Mouse (Mus musculus) urinary bladder, postnatal 25 days (tissue): ENCODE data around the gene Irx4.

Source experiments
- DNase-seq: peaks from one replicate; pipeline ENCODE4 v3.0.0; 2022; ENCODE audit warnings: low spot score

Gene Irx4

DNA sequence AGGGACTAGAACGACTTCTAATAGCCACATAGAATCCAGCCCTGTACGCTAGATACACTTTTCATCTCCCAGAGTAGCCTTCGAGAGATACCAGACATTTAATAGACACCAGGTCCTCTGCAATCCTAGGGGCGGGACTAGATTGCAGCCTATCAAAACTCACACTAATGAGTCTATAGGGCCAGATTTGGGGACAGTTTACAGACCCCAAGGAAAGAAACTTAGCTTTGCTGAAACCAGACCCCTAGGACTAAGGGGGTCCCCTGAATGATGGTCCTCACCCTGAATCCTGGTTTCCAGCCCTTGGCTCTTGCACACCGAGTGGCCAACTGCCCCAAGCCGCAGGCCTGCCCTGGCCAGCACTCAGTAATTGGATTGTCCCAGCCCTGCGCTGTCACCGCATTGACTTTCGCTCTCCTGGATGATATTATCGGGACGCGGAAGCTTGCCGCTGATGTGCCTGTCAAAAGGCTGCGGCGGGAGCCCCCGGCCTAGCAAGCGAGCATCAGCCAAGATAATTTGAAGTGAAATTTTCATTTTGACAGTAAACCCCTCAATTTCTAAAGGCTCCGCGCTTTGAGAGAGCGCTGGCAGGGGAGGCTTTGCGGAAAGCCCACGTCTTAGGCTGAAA is 10.3 kb downstream of the Irx4 start:
- no peak for DNase-seq

- no peak for DNase-seq
Measured at GRCm38 (mm10) chr13:73271336-73272242, 11.3 kb downstream of the Irx4 start.

DNA sequence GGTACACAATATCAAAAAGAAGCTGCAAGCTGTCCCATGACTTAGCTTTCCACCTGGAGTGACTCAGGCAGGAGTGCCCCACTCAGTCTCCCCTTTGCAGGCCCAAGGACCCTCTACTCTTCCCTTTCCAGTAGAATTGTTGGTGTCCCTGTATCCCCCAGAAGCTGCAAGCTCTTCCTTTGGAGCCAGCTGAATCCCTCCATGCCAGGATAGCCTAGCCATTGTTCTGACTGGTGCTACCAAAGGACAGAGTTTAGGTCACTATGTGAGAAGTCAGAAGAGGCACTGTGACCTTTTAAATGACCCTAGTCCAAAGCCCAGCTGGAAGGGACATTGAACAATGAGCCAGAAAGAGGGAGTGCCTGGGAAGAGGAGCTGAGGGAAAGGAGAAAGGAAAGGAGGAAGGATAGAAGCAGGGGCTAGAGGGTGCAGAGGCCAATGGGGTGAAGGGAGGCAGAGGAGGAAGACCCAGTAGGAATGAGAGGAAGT is 12.6 kb downstream of the Irx4 start:
- DNase-seq, result no peak

DNA sequence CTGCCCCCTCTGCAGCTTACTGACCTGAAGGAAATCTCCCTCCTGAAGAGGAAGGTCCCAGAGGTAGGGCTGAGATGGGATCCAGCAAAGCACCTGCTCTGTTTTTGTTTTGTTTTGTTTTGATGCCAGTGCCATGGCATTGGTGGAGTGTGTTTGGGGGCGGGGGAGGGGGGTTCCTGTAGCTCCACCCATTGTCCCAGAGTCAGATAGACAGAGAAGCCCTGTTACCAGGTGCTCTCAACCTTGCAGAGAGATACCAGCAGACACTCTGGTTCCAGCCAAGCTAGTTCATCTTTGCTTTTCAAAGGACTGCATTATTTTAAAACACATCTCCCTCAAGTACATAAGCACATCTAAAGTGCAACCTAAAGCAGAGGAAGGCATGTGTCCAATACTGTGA is 13.3 kb downstream of the Irx4 start:
- no peak for DNase-seq

DNA sequence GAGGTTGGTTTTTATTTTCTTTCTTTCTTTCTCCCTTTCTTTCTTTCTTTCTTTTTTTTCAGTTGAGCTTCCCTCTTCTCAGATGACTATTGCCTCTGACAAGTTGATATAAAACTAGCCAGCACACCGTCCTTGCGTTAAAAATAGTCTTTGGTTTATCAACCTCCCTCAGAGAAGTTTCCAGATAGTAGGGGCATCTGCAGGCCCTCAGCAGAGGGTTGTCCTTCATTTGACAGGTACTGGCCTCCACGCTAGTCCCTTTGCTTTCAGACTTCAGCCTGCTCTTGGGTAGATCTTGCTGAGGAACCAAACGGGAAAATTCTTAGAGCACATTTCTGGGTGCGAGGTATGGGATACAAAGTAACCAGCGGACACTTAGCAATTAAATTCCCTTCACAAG is 17.1 kb downstream of the Irx4 start:
- DNase-seq, result no peak

DNA sequence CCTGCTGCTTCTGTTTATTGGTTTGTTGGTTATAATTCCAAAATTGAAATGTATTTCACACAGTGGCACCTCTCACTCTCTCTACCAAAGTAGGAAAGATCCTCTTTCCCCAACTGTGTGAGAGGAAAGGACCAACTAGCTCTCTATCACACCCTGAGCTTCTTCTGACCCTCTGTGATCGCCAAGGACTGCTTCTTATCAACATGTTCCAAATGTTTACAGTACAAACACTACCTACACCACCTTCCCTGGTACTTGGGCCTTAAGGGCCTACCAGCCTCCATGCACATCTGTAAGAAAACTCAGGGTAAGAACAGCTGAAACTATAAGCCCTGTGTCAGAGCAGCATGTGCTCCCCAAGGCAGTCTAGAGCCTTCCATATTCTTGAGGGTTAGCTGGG is 17.5 kb downstream of the Irx4 start:
- DNase-seq, result no peak

- no peak for DNase-seq
Measured at GRCm38 (mm10) chr13:73279196-73279595, 18.9 kb downstream of the Irx4 start.

DNA sequence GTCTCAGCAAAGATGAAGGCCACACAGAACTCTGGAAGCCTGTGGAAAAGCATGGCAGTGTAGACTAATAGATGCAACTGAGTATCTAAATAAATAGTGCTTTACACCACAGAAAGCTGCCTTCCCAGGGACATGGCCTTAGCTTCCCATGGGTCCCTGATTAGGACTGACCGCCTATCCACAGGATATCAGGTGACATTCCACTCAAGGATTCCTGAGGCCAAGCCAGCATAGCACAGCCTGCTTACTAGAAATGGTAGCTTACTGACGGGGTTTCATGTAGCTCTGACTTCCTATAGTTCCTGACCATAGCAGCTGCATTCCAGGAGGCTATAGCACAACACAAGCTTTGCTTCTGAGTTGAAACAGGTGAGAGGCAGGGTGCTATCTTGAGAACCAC is 22.1 kb downstream of the Irx4 start:
- no peak for DNase-seq

DNA sequence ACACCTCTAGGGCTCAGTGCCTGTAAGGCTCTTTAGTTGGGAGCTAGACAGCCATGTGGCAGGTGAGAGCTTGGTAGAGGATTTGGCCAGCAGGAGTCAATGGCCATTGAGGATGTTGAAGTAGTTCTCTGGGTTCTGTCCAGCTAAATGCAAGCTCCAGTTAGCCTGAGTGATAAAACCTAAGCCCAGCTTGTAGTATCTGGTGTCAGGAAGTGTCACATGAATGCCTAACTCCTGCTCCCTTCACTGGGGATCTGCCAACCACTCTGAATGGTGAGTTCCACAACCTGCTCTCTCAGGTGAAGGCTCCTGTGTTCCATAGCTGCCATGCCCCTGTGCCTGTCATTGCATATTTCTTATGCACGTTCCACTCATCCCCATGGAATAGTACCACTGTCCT is 23.3 kb downstream of the Irx4 start:
- no peak for DNase-seq

- DNase-seq, result peak; percentile 17
Measured at GRCm38 (mm10) chr13:73290206-73290605, 29.9 kb downstream of the Irx4 start.

DNA sequence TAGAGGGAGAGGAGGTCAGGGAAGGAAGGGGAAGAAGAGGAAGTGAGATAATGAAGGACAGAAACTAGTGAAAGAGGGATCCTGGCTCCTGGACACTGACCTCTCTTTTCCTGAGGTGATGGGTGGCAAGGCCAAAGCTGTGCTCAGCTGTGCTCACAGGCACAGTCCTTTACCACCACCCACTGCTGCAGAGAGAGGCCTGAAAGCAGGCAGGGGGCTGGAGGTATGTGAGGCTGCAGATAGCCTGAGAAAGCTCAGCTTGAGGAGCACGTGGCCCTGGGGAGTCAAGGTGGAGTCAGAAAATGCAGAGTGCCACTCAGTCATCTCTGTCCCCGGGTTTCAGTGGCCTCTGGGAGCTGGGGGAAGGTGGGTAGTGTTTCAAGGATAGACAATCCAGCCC is 30.8 kb downstream of the Irx4 start:
- no peak for DNase-seq

DNA sequence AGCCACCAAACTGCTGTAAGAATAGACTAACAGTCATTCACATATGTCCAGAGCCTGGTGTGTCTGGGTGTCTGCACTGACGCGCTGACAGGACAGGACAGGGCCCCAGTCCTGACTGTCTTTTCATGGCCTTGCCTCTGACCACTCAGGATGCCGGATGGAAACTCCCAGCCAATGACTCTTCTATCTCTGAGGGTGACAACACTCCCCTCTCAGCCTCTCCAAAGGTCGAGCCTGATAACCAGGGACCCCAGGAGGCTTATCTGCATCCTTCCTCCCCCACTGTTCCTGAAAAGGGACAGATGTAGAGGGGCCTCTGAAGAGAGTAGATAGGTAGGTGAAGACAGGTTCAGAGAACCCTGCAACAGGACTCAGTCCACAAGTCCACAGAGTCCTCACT is 38.4 kb downstream of the Irx4 start:
- DNase-seq, result no peak

DNA sequence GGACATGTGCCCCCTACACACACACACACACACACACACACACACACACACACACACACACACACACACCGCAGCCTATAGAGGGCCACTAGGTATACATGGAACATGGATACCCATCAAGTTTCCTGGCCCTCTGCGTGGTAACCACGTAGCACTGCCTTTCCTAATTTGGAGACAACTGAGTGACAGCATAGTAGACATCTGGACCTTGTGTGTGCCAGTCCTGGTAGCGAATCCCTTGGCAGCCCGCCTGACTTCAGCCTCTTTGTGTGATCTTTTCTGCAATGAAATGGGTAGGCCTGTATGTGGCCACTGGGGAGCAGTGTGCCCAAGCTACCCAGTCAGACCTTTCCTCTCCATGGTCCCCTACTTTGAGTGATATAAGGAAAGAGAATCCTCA is 39.0 kb downstream of the Irx4 start:
- no peak for DNase-seq

- no peak for DNase-seq
Measured at GRCm38 (mm10) chr13:73304729-73305128, 44.5 kb downstream of the Irx4 start.

DNA sequence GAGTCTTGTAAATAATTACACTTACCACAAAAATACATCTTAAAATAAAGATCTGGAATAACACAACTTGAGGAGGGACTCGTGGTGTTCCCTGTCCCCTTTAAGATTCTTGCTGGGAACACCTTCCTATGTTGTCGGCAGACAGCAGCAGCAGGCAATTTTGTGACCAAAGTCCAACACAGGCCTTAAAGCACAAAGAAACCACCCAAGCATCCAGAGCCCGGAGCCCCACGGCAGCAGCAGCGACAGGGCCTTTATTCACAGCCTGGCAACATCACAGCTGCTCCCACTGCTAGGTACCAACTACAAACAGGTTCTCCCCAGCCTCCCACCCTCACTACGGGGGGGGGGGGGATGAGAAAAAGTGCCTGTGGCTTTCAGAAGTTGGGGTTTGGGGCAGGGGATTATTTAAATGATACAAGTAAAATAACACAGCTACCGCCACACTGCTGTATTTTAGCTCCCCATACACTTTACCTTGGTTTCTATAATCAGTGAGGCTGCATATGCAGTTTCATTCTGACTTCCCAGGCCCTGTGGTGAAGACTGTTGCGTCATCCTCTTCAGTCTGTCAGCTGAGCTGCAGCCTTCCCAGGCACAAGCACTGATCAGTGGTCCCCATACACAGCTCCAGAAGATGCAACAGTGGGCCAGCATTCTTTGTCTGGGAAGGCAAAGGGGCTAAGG is 45.3 kb downstream of the Irx4 start:
- no peak for DNase-seq

GRCm38 (mm10) chr13:73306085-73306410 is 45.8 kb downstream of the Irx4 start:
- DNase-seq, result no peak

DNA sequence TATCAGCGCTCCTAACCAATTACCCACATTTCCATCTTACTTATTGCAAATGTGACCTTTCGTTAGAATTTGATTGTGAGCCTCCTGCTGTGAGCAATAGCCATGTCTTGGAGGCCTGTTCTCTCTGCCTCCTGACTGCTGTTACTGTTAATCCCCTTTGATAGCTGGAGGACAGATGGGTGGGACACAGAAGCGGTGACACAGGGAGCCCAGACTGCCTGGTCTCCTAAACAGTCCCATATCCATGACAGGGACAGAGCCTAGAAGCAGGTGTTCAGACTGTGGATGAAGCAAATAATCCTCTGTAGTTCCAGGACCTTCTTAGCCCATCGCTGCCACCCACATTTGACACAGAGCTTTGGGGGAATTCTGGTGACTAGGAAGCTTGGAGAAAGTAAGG is 46.2 kb downstream of the Irx4 start:
- no peak for DNase-seq

DNA sequence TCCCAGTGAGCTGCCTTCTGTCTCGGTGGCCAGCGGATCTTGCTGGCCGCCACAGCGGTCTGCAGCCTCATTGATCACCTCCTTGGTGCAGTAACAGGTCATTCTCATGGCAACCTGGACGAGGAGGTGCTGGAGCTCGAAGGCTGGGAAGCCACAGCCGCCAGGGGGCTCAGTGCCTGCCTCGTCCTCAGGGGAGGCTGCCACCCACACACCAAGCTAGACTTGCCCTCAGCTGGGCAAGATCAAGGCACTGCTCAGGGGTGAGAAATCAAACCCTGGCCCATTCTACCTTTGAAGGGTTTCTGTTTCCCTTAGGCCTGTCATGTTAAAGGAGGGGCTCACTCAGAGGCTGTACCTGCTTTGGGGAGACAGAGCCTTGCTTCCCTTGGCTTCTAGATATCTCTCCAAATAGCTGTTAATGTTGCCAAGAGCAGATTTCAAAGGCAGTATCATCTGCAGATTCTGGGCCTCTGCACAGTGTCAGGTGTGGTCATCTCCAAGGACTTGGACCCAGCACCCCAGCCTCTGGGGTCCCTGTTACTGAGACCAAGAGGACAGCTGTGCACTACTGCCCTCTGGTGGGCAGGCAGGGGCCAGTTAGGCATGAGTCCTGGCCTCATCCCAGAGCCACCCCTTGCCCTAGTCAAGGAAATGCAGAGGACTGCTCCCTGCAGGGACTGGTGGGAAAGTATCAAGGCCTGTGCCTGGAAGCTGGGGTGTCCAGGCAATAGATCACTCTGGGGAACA is 50.1 kb downstream of the Irx4 start:
- DNase-seq, result peak; percentile 47
